Mouse (Mus musculus) adrenal gland, postnatal 14 days (tissue): ENCODE results near the gene Sdc1. TPM values are rescaled to one million over a fixed set of nuclear protein-coding genes. Genes with fewer than 3 reads are reported as not detected.

Experiments
- DNase-seq: peaks from one replicate; pipeline ENCODE4 v3.0.0; 2021; ENCODE audit warnings: mixed read lengths
- total RNA-seq: library from RNA; stranded (reverse); gene quantifications from 2 replicates; pipeline ENCODE4 v1.2.3, GENCODE M21; 2021

Gene Sdc1
- total RNA-seq, 1 experiment from 2014 or later, result 29.0 TPM

- DNase-seq, result no peak
These were observed 54.0 kb downstream of the Sdc1 start for GRCm38 (mm10) chr12:8824995-8825703.

GRCm38 (mm10) chr12:8827014-8827715 lies 56.0 kb downstream of the Sdc1 start:
- peak; percentile 44 for DNase-seq

- DNase-seq, result no peak
These were observed 58.0 kb downstream of the Sdc1 start for GRCm38 (mm10) chr12:8829032-8829660.

- peak; percentile 27 for DNase-seq
These were observed 58.5 kb downstream of the Sdc1 start for GRCm38 (mm10) chr12:8829661-8830040.

DNA sequence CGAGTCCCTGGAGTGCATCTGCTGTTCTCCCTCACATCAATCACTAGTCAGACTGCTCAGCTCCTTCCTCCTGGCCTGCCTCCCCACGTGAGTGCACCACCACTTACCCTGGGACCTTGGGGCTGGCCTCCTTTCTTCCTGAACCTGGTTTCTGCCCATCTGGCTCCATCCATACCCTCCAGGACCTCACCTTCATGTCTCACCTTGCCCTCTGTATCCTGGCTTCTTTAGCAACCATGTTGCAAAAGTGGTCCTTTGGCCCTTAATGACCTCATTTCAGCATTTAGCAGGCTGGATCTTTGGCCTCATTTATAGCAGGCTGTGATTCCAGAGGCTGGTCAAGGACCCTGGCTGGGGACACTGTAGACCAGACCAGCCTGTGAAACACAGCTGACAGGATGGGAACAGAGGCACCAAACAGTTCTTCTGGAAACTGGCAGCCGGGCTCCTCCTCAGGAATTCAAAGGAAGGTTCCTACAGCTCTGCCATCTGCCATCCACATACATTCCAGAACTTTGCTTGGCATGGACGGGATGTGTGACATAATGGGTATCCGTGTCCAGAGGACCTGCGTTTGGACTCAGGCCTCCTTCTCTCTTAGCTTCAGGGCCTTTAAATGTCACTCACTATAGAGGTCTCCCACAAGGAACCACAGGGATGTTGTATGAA lies 60.0 kb downstream of the Sdc1 start:
- no peak for DNase-seq

DNA sequence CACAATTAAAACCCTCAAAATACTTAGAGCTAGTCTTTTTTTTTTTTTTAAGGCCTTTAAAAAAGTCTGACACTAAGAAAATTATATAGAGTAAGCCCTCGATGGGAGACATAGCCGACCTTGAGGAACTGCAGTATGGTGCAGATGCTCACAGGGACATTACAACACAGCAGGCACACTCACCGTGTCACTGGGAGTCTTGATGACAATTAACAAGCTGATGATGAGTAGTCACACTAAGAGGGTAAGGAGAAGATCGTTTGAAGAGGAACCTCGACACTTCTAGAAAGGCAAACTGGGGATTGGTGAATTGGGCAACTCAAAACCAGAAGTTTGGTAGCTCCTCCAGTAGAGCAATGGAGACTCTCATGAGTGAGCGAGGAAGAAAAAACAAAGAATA lies 60.6 kb downstream of the Sdc1 start:
- DNase-seq, result no peak

- DNase-seq, result no peak
These were observed 69.7 kb downstream of the Sdc1 start for GRCm38 (mm10) chr12:8840782-8841325.

GRCm38 (mm10) chr12:8842725-8843124 lies 71.6 kb downstream of the Sdc1 start:
- no peak for DNase-seq

Other genes with a start within 250 kb of the Sdc1 start
- 0.23 TPM in 1 of 2 replicates, not detected in the other for gene Slc7a15, start 172.3 kb upstream of the Sdc1 start, total RNA-seq
- gene Pum2, start 97.2 kb upstream of the Sdc1 start, total RNA-seq, result 136 and 152 TPM in 2 replicates
- gene Laptm4a, start 150.3 kb downstream of the Sdc1 start, total RNA-seq, result 378 and 379 TPM in 2 replicates
- not detected in 2 replicates for gene Matn3, start 176.6 kb downstream of the Sdc1 start, total RNA-seq
- 12.6 and 14.4 TPM in 2 replicates for gene Wdr35, start 202.6 kb downstream of the Sdc1 start, total RNA-seq